Mouse (Mus musculus) ES-Bruce4 (cell line): ENCODE measurements at regions not wholly inside any gene's neighbourhood (a gene's known extent, or its start where the extent isn't known, plus 50 kb on each side); places are given as distances from the start of the nearest gene placed in this dataset.

Experiments
- CTCF ChIP-seq: IDR thresholded peaks from one replicate; pipeline ENCODE4 v1.8.1; 2011; ENCODE audit warnings: low read depth, low read length
- EP300 ChIP-seq: IDR thresholded peaks from 2 replicates; pipeline ENCODE4 v1.6.1; 2011; ENCODE audit warnings: low read depth, low read length; ENCODE audit not compliant: insufficient read depth
- POLR2A ChIP-seq: IDR thresholded peaks from one replicate; pipeline ENCODE4 v1.8.1; 2011; ENCODE audit warnings: low read length; ENCODE audit not compliant: insufficient read depth

GRCm38 (mm10) chr3:131769976-131770375, 205.4 kb downstream of the Papss1 start:
- TF ChIP-seq POLR2A (no peak), CTCF (no peak), EP300 (no peak)
